Mouse (Mus musculus) lung, postnatal 4 days (tissue): ENCODE data around the gene Casp3.
"Not testable (repeated sequence)": the region's sequence is repeated elsewhere in the genome, so short reads cannot be mapped to it uniquely, and the experiment has no call there.

Source experiments
- DNase-seq, 2 experiments: peaks; one replicate each; pipeline ENCODE4 v3.0.0; 2021

Casp3 gene

GRCm38 (mm10) chr8:46616879-46617689 is at the start of gene Casp3, which contains the start of gene Primpol:
Gene Casp3 (plus strand): TSS chr8:46617291.
Gene Primpol (minus strand): TSS chr8:46617212.
- DNase-seq = peak; percentile 97

GRCm38 (mm10) chr8:46567946-46568345 is 49.1 kb upstream of the Casp3 start:
- peak; percentile 60 to 80 for DNase-seq

- no peak for DNase-seq
These were observed 48.1 kb upstream of the Casp3 start for GRCm38 (mm10) chr8:46568942-46569341.

- peak; percentile 65 to 77 for DNase-seq
These were observed 47.2 kb upstream of the Casp3 start for GRCm38 (mm10) chr8:46569659-46570441.

GRCm38 (mm10) chr8:46570673-46571072 is 46.4 kb upstream of the Casp3 start:
- peak in 1 of 2 experiments; percentile 39 for DNase-seq

- no peak for DNase-seq
These were observed 43.6 kb upstream of the Casp3 start for GRCm38 (mm10) chr8:46573446-46573845.

- DNase-seq = no peak
These were observed 43.1 kb upstream of the Casp3 start for GRCm38 (mm10) chr8:46573964-46574363.

GRCm38 (mm10) chr8:46578794-46579193 is 38.3 kb upstream of the Casp3 start:
- no peak for DNase-seq

- DNase-seq = not testable (repeated sequence)
These were observed 32.8 kb upstream of the Casp3 start for GRCm38 (mm10) chr8:46584328-46584727.

- no peak for DNase-seq
These were observed 31.5 kb upstream of the Casp3 start for GRCm38 (mm10) chr8:46585576-46585975.

- DNase-seq = no peak
These were observed 29.2 kb upstream of the Casp3 start for GRCm38 (mm10) chr8:46587911-46588310.

- no peak for DNase-seq
These were observed 28.4 kb upstream of the Casp3 start for GRCm38 (mm10) chr8:46588663-46589062.

GRCm38 (mm10) chr8:46593067-46593466 is 24.0 kb upstream of the Casp3 start:
- DNase-seq = no peak

- no peak for DNase-seq
These were observed 23.3 kb upstream of the Casp3 start for GRCm38 (mm10) chr8:46593772-46594171.

GRCm38 (mm10) chr8:46595593-46595992 is 21.5 kb upstream of the Casp3 start:
- no peak for DNase-seq

- no peak for DNase-seq
These were observed 20.6 kb upstream of the Casp3 start for GRCm38 (mm10) chr8:46596530-46596929.

GRCm38 (mm10) chr8:46597411-46597810 is 19.7 kb upstream of the Casp3 start:
- no peak for DNase-seq

GRCm38 (mm10) chr8:46598114-46598513 is 19.0 kb upstream of the Casp3 start:
- no peak for DNase-seq

GRCm38 (mm10) chr8:46598753-46599152 is 18.3 kb upstream of the Casp3 start:
- DNase-seq = no peak

- no peak for DNase-seq
These were observed 17.7 kb upstream of the Casp3 start for GRCm38 (mm10) chr8:46599314-46599904.

GRCm38 (mm10) chr8:46600959-46601707 is 16.0 kb upstream of the Casp3 start:
- DNase-seq = no peak

- no peak for DNase-seq
These were observed 13.5 kb upstream of the Casp3 start for GRCm38 (mm10) chr8:46603587-46603986.

- no peak for DNase-seq
These were observed 10.2 kb upstream of the Casp3 start for GRCm38 (mm10) chr8:46606930-46607329.
